Mouse (Mus musculus): ENCODE results near the gene Mug2.
"Not testable (repeated sequence)": the region's sequence is repeated elsewhere in the genome, so short reads cannot be mapped to it uniquely, and the experiment has no call there.

Mug2 gene

GRCm38 (mm10) chr6:122006461-122006860 is at the start of gene Mug2:
Gene Mug2 (plus strand): TSS chr6:122006761.
- not testable (repeated sequence) for DNase-seq (ENCODE audit: low spot score)

GRCm38 (mm10) chr6:121957803-121958349 is 48.7 kb upstream of the Mug2 start:
- DNase-seq (ENCODE audit: low spot score) = not testable (repeated sequence)

GRCm38 (mm10) chr6:121975701-121976100 is 30.9 kb upstream of the Mug2 start:
- DNase-seq (ENCODE audit: low spot score) = no peak

- no peak for DNase-seq (ENCODE audit: low spot score)
Measured at GRCm38 (mm10) chr6:122100904-122101303, 94.3 kb downstream of the Mug2 start.

- DNase-seq (ENCODE audit: low spot score) = no peak
Measured at GRCm38 (mm10) chr6:122101671-122102070, 95.1 kb downstream of the Mug2 start.

GRCm38 (mm10) chr6:122116963-122117362 is 110.4 kb downstream of the Mug2 start:
- DNase-seq (ENCODE audit: low spot score) = no peak

GRCm38 (mm10) chr6:122129521-122129920 is 123.0 kb downstream of the Mug2 start:
- no peak for DNase-seq (ENCODE audit: low spot score)
